Mouse (Mus musculus) splenic B cell, adult 2 months (primary cell): Measurements from ENCODE around the gene Kiss1r.

Source experiments
- DNase-seq: peaks from one replicate; pipeline ENCODE4 v3.0.0-alpha.2; 2011; ENCODE audit warnings: low read depth, low spot score
- H3K27me3 ChIP-seq: 2 replicates; pipeline ENCODE4 v1.6.1; 2012; ENCODE audit warnings: mild to moderate bottlenecking, low read length, moderate library complexity, mixed read lengths; ENCODE audit not compliant: control insufficient read depth, poor library complexity, insufficient read depth, severe bottlenecking
- H3K36me3 ChIP-seq: 2 replicates; pipeline ENCODE4 v1.6.1; 2012; ENCODE audit warnings: mild to moderate bottlenecking, low read length, moderate library complexity, mixed read lengths; ENCODE audit not compliant: control insufficient read depth, poor library complexity, insufficient read depth, severe bottlenecking

The Kiss1r gene

GRCm38 (mm10) chr10:79910556-79910955 lies 6.2 kb upstream of the Kiss1r start, which contains the start of gene Gm26602:
Gene Gm26602, plus strand, starts transcription at chr10:79910856.
- no peak for DNase-seq
- Histone ChIP-seq H3K36me3 (peaks cover under 1% of the 10 kb centered on the region; the same call in 1 of the 2 replicates), H3K27me3 (no peaks in the 10 kb centered on the region)

GRCm38 (mm10) chr10:79912412-79912811 lies 4.4 kb upstream of the Kiss1r start:
- Histone ChIP-seq H3K27me3 (no peaks in the 10 kb centered on the region), H3K36me3 (no peaks in the 10 kb centered on the region)
- DNase-seq: no peak

DNA sequence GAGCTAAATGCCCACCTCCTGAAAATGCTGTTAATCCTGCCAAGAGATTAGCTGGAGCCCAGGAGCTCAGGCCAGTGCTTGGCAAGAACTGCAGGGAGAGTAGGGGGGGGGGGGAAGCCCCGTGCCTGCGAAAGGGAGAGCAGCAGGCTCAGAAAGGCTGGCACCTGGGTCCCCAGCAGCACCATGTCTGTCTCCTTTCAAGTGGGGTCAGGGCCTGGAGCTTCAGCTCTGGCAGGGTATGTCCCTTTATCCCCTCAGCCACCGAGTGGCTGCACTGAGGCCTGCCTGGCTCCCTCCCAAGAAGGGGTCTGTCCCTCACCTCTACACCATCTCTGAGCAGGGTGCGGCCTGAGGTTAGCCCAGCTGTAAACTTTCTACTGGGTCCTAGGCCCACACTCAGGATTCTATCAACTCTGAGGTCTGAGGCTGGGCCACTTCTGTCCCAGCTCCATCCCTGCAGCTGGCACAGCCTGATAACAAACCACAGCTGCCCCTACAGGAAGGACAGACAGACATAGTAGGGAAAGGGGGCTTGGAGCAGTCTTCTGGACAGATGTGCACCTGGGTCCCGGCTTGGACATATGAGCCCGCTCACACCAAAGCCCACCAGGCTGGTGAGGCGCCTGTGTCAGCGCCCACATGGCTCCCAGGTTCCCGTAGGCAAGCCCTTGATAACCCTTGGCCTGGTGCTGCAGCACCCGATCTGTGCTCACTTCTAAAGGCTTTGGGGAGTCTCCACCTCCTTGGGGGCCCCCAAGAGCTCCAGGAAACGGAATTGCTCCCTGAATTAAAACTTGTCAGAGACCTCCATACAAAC lies 2.4 kb upstream of the Kiss1r start:
- DNase-seq: no peak
- Histone ChIP-seq H3K36me3 (no peaks in the 10 kb centered on the region), H3K27me3 (no peaks in the 10 kb centered on the region)

- H3K27me3 ChIP-seq: no peaks in the 10 kb centered on the region
- no peaks in the 10 kb centered on the region for H3K36me3 ChIP-seq
- DNase-seq: no peak
Measured at GRCm38 (mm10) chr10:79914948-79915596, 1.7 kb upstream of the Kiss1r start.

- Histone ChIP-seq H3K36me3 (no peaks in the 10 kb centered on the region), H3K27me3 (no peaks in the 10 kb centered on the region)
- no peak for DNase-seq
Measured at GRCm38 (mm10) chr10:79916081-79916480, 690 bp upstream of the Kiss1r start.

DNA sequence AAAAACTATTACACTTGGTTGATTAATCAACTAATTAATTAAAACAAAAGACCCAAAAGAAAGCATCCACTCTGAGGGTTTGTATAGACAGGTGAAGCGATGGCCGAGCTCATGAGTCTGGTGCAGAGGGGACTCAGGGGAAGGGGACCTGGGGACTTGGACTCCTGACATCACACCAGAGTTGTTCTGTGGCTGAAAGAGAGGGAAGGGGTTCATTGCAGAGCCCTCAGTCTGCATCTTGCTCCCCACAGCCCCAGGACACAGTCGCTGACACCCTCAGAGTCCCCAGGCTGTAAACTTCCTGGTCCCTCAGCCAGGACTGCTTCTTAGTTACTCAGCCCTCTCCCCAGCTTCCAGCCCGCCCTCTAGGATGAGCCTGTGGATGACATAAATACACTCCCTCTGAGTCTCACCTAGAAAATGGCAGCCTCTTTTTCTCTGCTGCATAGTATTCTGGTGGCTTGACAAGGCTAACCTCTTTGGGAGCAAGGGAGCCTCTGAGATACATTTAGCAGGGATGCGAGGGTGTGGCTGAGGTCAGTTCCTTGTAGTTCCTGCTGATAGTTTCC lies 845 bp downstream of the Kiss1r start:
- Histone ChIP-seq H3K36me3 (no peaks in the 10 kb centered on the region), H3K27me3 (no peaks in the 10 kb centered on the region)
- DNase-seq: no peak

DNA sequence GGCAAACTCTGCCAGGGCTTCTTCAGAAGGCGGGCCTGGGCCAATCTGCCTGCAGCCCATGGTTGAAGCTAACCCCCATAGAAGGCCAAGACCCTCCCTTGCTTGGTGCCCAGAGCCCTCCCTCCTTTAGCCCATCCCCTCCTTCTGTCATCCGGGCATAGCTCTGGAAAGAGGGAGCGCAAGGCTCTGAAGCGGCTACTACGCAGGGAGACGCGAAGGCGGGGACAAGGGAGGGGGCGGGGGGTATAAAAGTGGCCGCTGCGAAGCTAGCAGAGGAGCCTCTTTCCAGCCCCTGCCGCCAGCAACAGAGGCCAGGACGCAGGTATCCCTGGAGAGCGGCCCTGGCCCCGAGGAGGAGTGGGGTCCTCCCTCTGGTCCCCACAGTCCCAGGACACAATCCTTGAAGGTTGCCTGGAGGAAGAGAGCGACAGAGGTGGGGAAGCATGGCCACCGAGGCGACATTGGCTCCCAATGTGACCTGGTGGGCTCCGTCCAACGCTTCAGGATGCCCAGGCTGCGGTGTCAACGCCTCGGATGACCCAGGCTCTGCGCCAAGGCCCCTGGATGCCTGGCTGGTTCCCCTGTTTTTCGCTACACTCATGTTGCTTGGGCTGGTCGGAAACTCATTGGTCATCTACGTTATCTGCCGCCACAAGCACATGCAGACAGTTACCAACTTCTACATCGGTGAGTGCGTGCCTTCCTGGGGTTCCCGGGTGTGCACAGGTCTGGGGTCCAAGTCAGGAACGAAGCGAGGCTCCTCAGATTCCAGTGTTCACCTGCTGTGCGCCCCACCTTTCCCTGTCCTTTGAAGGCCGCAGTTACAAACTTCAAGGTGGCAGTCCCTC lies 1.7 kb downstream of the Kiss1r start:
- H3K36me3 ChIP-seq: no peaks in the 10 kb centered on the region
- H3K27me3 ChIP-seq: no peaks in the 10 kb centered on the region
- no peak for DNase-seq

GRCm38 (mm10) chr10:79919251-79919849 lies 2.6 kb downstream of the Kiss1r start:
- H3K27me3 ChIP-seq: no peaks in the 10 kb centered on the region
- no peaks in the 10 kb centered on the region for H3K36me3 ChIP-seq
- peak; percentile 27 for DNase-seq

DNA sequence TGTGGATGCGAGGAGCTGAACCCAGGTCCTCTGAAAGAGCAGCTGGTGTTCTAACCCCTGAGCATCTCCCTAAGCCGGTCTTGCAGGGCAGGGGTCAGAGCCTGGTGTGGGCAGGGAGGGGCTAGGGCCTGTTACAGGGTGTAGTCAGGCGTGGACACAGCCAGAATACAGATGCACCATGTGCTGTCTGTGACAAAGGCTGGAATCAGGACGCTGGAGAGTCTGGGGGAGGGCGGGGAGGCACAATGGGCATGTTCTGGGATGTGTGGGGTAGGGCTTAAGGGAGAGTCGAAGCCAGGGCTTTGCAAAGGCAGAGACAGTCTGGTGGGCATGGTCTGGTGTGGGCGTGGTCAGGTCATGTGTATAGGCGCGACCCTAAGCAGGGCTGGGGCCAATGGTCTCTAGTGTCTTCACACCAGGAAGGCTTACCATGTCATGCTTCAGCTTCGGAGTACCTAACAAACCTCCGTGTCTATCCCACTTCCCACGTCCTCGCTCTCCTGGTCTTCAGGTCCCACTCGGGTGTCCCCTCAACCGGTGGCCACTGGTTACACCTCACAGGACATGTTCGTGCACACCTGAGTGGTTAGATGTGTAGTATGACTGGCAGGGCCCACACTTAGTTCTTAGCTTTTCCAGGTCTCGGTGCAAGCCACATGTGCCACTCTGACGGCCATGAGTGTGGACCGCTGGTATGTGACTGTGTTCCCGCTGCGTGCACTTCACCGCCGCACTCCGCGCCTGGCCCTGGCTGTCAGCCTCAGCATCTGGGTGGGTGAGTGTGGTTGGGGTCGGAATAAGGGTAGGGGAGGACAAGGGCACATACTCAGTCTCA lies 3.5 kb downstream of the Kiss1r start:
- H3K36me3 ChIP-seq: no peaks in the 10 kb centered on the region
- DNase-seq: no peak
- H3K27me3 ChIP-seq: no peaks in the 10 kb centered on the region

DNA sequence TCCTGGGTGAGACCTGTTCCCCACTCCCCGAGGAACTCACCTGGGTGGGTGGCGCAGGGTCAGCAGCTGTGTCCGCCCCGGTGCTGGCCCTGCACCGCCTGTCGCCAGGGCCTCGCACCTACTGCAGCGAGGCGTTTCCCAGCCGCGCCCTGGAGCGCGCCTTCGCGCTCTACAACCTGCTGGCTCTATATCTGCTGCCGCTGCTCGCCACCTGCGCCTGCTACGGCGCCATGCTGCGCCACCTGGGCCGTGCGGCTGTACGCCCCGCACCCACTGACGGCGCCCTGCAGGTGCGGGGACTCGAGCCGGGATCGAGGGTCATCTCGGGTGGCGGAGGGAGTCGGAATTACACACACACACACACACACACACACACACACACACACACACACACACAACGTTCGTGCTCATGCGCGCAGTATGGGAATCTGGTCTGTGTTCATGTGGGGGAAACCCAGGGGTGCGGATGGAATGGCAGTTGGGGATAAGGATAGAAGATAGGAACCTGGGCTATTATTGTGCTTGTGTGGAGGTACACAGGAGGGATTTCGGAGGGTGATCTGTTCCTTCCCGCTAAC lies 4.3 kb downstream of the Kiss1r start, which contains the start of gene R3hdm4:
Gene R3hdm4 (minus strand): TSS at position 251 of the 578 bp plus-strand sequence.
- peak; percentile 31 for DNase-seq
- Histone ChIP-seq H3K27me3 (no peaks in the 10 kb centered on the region), H3K36me3 (no peaks in the 10 kb centered on the region)

GRCm38 (mm10) chr10:79921572-79921971 lies 4.8 kb downstream of the Kiss1r start:
- Histone ChIP-seq H3K27me3 (no peaks in the 10 kb centered on the region), H3K36me3 (no peaks in the 10 kb centered on the region)
- DNase-seq: no peak

DNA sequence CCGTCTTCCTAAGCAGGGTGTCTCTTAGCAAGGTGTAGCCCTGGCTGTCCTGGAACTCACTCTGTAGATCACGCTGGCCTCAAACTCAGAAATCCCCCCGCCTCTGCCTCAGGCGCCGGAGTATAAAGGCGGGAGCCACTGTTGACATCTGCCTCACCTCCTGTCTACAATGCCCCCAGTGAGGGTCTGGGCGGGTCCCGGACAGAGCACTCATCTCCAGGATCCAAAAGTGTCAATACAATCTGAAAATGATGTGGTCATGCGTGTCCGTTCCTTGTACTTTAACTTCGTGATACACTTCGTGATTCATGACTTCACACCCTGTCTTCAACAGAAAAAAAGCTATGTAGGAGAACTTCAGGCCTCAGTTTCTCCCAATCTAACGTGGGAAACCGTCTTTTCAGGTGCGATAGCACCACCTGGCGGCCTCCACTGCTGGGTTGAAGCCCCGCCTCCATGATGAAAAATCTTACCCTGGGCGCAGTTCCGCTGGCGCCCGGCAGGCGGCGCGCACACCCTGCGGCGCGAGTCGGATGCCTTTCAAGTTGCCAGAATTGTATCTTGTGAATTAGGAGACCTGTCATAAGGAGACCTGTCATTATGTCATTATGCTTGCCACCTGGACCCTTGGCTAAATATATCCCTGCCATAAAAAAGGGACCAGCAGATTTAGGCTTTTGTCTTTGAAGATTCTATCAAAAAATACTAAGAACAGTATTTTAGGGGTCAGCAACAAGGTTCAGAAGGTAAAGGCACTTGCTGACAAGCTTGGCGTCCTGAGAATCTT lies 8.4 kb downstream of the Kiss1r start:
- H3K36me3 ChIP-seq: no peaks in the 10 kb centered on the region
- DNase-seq: peak; percentile 94
- H3K27me3 ChIP-seq: no peaks in the 10 kb centered on the region
